In genomic region chr9:122006609-122007008, GRCm38 (mm10) we compare ENCODE assay signal across 10 mouse cellular contexts. TPM values are rescaled to one million over a fixed set of nuclear protein-coding genes. Genes with fewer than 3 reads are reported as not detected.
DNase-seq lines count a peak whose midpoint lies in the region; ATAC-seq lines count a peak whose summit lies in the region.
"Had no signal": no experiment of that assay in that cellular context is flagged by ENCODE, and none has a peak within 500 bp of the region (broad histone marks: within the 10 kb centered on the region; RNA-seq: fewer than 3 reads in every experiment).

No protein-coding gene starts in this region.

- H3K4me3 ChIP-seq in heart, embryonic 10.5 days = no peak overlapping the region
- H3K4me3 ChIP-seq: midbrain, embryonic 12.5 days had no signal

- 12% methylated on average over 7 of the region's 7 CpGs for WGBS in heart, embryonic 10.5 days

- no peak overlapping the region for H3K27ac ChIP-seq in heart, embryonic 10.5 days
- H3K27ac ChIP-seq: midbrain, embryonic 12.5 days had no signal

- peak; percentile 83 for DNase-seq in heart, embryonic 10.5 days (ENCODE audit: low spot score)
- no peak for DNase-seq in heart, postnatal 25 days (ENCODE audit: low spot score)
- DNase-seq in 416B (ENCODE audit: low read depth) = peak; percentile 41
- peak; percentile 62 for DNase-seq in lung, postnatal 10 days
- DNase-seq in right cerebral cortex, postnatal 14 days = no peak
- DNase-seq in cerebellum, adult 9-10 months = no peak

- no peaks in the 10 kb centered on the region for H3K27me3 ChIP-seq in heart, embryonic 10.5 days (ENCODE audit: insufficient read depth, poor library complexity, severe bottlenecking)

- ATAC-seq in common myeloid progenitor, adult 5-6 weeks (replicated peaks; ENCODE audit: low read depth, poor library complexity, severe bottlenecking) = peak; percentile 73
- ATAC-seq in inflammation-experienced regulatory T-cells, adult 6 months = no peak
- ATAC-seq: Patski had no signal

- H3K36me3 ChIP-seq in heart, embryonic 10.5 days = no peaks in the 10 kb centered on the region
- H3K36me3 ChIP-seq: midbrain, embryonic 12.5 days had no signal

- intact Hi-C loops in heart, postnatal 25 days (cut with DNase I) = no loop called here

- no peaks in the 10 kb centered on the region for H3K9me3 ChIP-seq in heart, embryonic 10.5 days
- H3K9me3 ChIP-seq: midbrain, embryonic 12.5 days had no signal

- peaks cover 4% of the 10 kb centered on the region for H3K4me1 ChIP-seq in heart, embryonic 10.5 days
- H3K4me1 ChIP-seq: midbrain, embryonic 12.5 days had no signal

RNA-seq across cellular contexts. Expression of gene Pomgnt2, which starts 9.7 kb away (rescaled TPM):
- polyA plus RNA-seq in heart, embryonic 10.5 days (2016; fragmentation: Nextera tagmentation; extraction: Ambion mirVana) = 12.9 and 16.2 TPM in 2 replicates
- 10 to 100 TPM; 12.1 to 13.1 TPM for total RNA-seq in heart, postnatal 25 days (2021)
- 4.1 and 5.7 TPM in 2 replicates for total RNA-seq in common myeloid progenitor, adult 5-6 weeks (2017)
- under 1 TPM in 1 of 3 experiments, not detected in 2; 0.40 TPM for polyA plus RNA-seq in inflammation-experienced regulatory T-cells, adult 6 months (2017; shearing (Covaris generic))

RNA-seq across cellular contexts. Expression of gene Fam198a, which starts 55.8 kb away (rescaled TPM):
- 0.42 and 0.72 TPM in 2 replicates for polyA plus RNA-seq in heart, embryonic 10.5 days (2016; fragmentation: Nextera tagmentation; extraction: Ambion mirVana)
- total RNA-seq in heart, postnatal 25 days (2021) = under 1 TPM; 0.94 to 0.98 TPM
- not detected in 2 replicates for total RNA-seq in common myeloid progenitor, adult 5-6 weeks (2017)
- polyA plus RNA-seq in inflammation-experienced regulatory T-cells, adult 6 months (2017; shearing (Covaris generic)) = under 1 TPM in 1 of 3 experiments, not detected in 2; 0.12 TPM

Comparison
In these comparisons a context has a peak if more than half of its experiments do, and no peak if none do; other contexts are left out.
1. DNase-seq: peak in heart, embryonic 10.5 days (single experiment), 416B (single experiment) and lung, postnatal 10 days (single experiment); none in heart, postnatal 25 days (single experiment), right cerebral cortex, postnatal 14 days (single experiment) and cerebellum, adult 9-10 months (single experiment).